In the genomic region with DNA sequence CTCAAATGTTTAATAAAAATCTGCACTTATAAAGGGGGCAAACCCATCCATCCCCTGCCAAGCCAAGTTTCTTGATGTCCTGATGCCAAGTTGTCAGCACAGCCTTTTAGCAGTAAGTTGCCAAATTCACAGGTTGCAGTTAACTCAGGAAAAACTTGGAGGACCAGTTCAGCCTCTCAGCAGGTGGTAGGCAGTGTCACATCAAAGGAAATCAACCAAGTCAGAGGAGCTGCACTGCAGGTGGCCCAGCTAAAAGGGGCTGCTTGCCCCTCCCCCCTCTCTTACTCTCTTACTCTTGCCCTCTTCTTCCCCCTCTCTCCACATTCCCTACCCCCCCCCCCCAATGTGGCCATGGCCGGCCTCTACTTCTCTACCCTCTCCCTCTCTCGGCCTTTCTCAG, we compare ENCODE assay signal across 25 mouse cellular contexts.
"Had no signal": no experiment of that assay in that cellular context is flagged by ENCODE, and none has a peak within 500 bp of the region (broad histone marks: within the 10 kb centered on the region; RNA-seq: fewer than 3 reads in every experiment).

No protein-coding gene starts in this region.

- H3K27me3 ChIP-seq: heart, embryonic 12.5 days; hindbrain, embryonic 12.5 days; hindbrain, embryonic 15.5 days; limb, embryonic 12.5 days; liver, embryonic 13.5 days; liver, embryonic 15.5 days had no signal

- H3K9ac ChIP-seq: heart, embryonic 12.5 days; hindbrain, embryonic 12.5 days; hindbrain, embryonic 15.5 days; limb, embryonic 12.5 days; liver, embryonic 13.5 days; liver, embryonic 15.5 days had no signal

- H3K4me3 ChIP-seq: heart, adult 2 months; heart, embryonic 10.5 days; heart, embryonic 12.5 days; hindbrain, embryonic 10.5 days; hindbrain, embryonic 12.5 days; hindbrain, embryonic 15.5 days; layer of hippocampus, adult 2 months; left cerebral cortex, adult 2 months; limb, embryonic 10.5 days; limb, embryonic 12.5 days; liver, embryonic 13.5 days; liver, embryonic 15.5 days had no signal

- H3K36me3 ChIP-seq: heart, embryonic 10.5 days; heart, embryonic 12.5 days; hindbrain, embryonic 10.5 days; hindbrain, embryonic 12.5 days; hindbrain, embryonic 15.5 days; limb, embryonic 10.5 days; limb, embryonic 12.5 days; liver, embryonic 13.5 days; liver, embryonic 15.5 days had no signal

- H3K4me2 ChIP-seq: heart, embryonic 12.5 days; hindbrain, embryonic 12.5 days; hindbrain, embryonic 15.5 days; limb, embryonic 12.5 days; liver, embryonic 11.5 days; liver, embryonic 13.5 days; liver, embryonic 15.5 days had no signal

- ATAC-seq: hindbrain, postnatal 0 days; intestine, postnatal 0 days had no signal

- H3K4me1 ChIP-seq: heart, embryonic 10.5 days; heart, embryonic 12.5 days; hindbrain, embryonic 10.5 days; hindbrain, embryonic 12.5 days; hindbrain, embryonic 15.5 days; limb, embryonic 12.5 days; liver, embryonic 13.5 days; liver, embryonic 15.5 days had no signal

- H3K27ac ChIP-seq: heart, adult 2 months; heart, embryonic 10.5 days; hindbrain, embryonic 10.5 days; hindbrain, embryonic 12.5 days; hindbrain, embryonic 15.5 days; hindbrain, postnatal 0 days; layer of hippocampus, adult 2 months; left cerebral cortex, adult 2 months; limb, embryonic 10.5 days; limb, embryonic 12.5 days; liver, embryonic 13.5 days; liver, embryonic 15.5 days had no signal

- H3K9me3 ChIP-seq: heart, embryonic 10.5 days; heart, embryonic 12.5 days; hindbrain, embryonic 10.5 days; hindbrain, embryonic 12.5 days; hindbrain, embryonic 15.5 days; limb, embryonic 10.5 days; limb, embryonic 12.5 days; liver, embryonic 13.5 days; liver, embryonic 15.5 days had no signal

- DNase-seq: gastrocnemius, postnatal 14 days; gastrocnemius, postnatal 36 days; heart, adult 2 months; heart, postnatal 10 days; heart, postnatal 4 days; kidney, adult 18-20 months; kidney, adult 8-10 months; kidney, postnatal 10 days; kidney, postnatal 25 days; kidney, postnatal 4 days; liver; liver, embryonic 13.5 days had no signal
